Mouse (Mus musculus) CH12.LX (cell line): ENCODE data around the gene Cadm2.

Experiments
- BHLHE40 ChIP-seq: IDR thresholded peaks from 2 replicates; pipeline ENCODE4 v1.6.1; 2011; ENCODE audit warnings: mild to moderate bottlenecking, low read depth, low read length, improper control_type of control experiment
- CHD2 ChIP-seq: IDR thresholded peaks from 2 replicates; pipeline ENCODE4 v1.6.1; 2011; ENCODE audit warnings: low read length, improper control_type of control experiment
- EP300 ChIP-seq: IDR thresholded peaks from 2 replicates; pipeline ENCODE4 v1.6.1; 2011; ENCODE audit warnings: low read length, improper control_type of control experiment
- HCFC1 ChIP-seq: IDR thresholded peaks from 2 replicates; pipeline ENCODE4 v1.6.1; 2012; ENCODE audit warnings: low read depth, mild to moderate bottlenecking, inconsistent platforms, low read length, improper control_type of control experiment
- JUND ChIP-seq: conservative IDR thresholded peaks from 2 replicates; pipeline ENCODE4 v1.6.1; 2011; ENCODE audit warnings: low read depth, low read length, improper control_type of control experiment
- MXI1 ChIP-seq: IDR thresholded peaks from 2 replicates; pipeline ENCODE4 v1.6.1; 2011; ENCODE audit warnings: mild to moderate bottlenecking, low read depth, low read length, improper control_type of control experiment
- POLR2A ChIP-seq: IDR thresholded peaks from 2 replicates; pipeline ENCODE4 v1.6.1; 2011; ENCODE audit warnings: low read depth, mild to moderate bottlenecking, improper control_type of control experiment, low read length
- USF1 ChIP-seq: IDR thresholded peaks from 2 replicates; pipeline ENCODE4 v1.6.1; 2014; ENCODE audit warnings: low read depth, mild to moderate bottlenecking, inconsistent platforms, low read length, improper control_type of control experiment

DNA sequence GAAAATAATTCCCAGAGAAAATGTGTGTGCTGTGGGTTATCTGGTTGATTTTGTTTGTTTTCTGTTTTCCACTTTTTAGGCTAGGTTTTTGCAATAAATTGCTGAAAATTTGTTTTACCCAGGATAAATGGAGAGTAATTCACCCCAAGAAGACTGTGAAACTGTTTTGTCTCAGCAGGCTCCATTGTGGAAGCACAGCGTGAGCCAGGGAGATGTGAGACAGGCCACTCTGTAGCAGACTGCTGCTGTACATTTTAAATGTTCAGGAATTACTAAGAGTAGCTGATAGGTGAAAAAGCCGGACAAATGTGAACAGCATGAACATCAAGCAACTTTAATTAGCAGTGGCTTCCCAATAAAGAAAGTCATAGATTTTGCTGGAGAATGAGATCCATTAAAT, 541.4 kb downstream of the Cadm2 start:
- TF ChIP-seq POLR2A, result no peak
- TF ChIP-seq MXI1, result no peak
- TF ChIP-seq HCFC1, result no peak
- no peak for TF ChIP-seq CHD2
- TF ChIP-seq BHLHE40, result no peak
- TF ChIP-seq JUND, result no peak
- no peak for TF ChIP-seq EP300
- TF ChIP-seq USF1, result no peak
